Mouse (Mus musculus) 3134 (cell line): ENCODE results near the gene Gfi1.

ENCODE experiments used
- DNase-seq: peaks from one replicate; pipeline ENCODE4 v3.0.0-alpha.2; 2011; ENCODE audit warnings: low spot score; ENCODE audit not compliant: insufficient read length; ENCODE audit errors: extremely low read depth

Gene Gfi1

DNA sequence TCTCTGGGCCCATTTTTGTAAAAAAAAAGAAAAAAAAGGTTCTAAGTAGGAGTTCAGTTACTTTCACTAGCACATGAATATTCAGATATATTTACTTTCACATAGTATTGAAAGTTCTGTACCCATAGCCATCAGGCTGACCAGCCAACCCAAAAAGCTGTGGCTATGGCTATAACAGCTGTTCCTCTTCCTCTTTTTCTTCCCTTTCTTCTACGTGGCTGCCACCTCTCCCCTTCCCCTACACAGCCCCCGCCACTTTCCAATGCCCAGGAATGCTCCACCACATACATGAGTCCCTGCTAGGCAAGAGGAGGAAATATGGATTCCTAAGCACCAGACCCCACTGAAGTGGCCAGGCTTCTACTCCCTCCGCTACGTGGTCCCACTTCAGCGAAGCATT lies 44.5 kb downstream of the Gfi1 start:
- DNase-seq: no peak

DNA sequence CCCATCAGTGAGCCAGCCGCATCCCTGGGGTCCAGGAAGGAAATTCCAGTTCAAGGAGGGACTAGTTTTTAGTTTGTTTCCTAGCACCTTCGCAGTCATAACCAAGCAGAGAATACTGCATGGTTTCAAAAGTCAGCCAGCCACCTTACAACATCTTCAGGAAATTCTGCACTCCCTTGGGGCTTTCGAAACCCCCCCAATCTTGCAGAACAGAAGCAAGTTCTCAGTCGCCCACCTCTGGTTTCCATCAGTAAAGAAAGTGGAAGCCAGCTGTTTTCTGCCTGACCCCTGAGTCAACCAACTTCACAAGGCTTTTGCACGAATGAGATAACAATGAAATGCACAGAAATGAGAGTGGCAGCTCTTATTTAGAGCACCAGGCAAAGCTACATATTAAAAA lies 47.4 kb downstream of the Gfi1 start:
- DNase-seq: no peak
